17 mouse cellular contexts compared by ENCODE assay signal in the genomic region with DNA sequence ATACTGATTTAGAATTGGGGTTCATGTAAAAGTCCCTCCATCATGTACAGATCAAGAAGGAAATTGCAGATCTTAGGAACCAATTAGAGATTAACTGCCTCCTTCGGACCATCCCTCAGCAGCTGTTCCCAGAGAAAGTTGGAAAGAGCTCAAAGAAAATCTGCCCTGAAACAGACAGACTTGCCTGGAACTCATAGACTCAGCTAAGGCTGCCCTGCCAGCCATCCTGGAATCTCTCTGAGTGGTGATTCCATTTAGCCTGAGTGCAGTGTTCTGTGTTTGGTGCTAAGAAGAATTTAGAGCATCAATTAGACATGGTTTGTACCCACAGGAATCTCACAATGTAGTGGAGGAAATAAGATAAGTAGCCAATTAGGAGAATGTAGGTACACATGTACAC.
DNase-seq lines count a peak whose midpoint lies in the region; ATAC-seq and TF ChIP-seq lines count a peak whose summit lies in the region.
"Had no signal": no experiment of that assay in that cellular context is flagged by ENCODE, and none has a peak within 500 bp of the region (broad histone marks: within the 10 kb centered on the region; RNA-seq: fewer than 3 reads in every experiment).

No protein-coding gene starts in this region.

- H3K4me1 ChIP-seq in hindbrain, postnatal 0 days (ENCODE audit: insufficient read depth, low read length) = no peaks in the 10 kb centered on the region
- 0 out of 2 replicates have a peak, but pooled peaks cover 9% of the 10 kb centered on the region for H3K4me1 ChIP-seq in hindbrain, embryonic 10.5 days (replicated peaks)
- H3K4me1 ChIP-seq in lung, embryonic 14.5 days (ENCODE audit: insufficient read depth) = no peaks in the 10 kb centered on the region
- H3K4me1 ChIP-seq in embryonic facial prominence, embryonic 12.5 days = peaks cover 6% of the 10 kb centered on the region; the same call in 1 of the 2 replicates
- H3K4me1 ChIP-seq: heart, embryonic 12.5 days; lung, embryonic 15.5 days had no signal

- no peaks in the 10 kb centered on the region for H3K9me3 ChIP-seq in hindbrain, postnatal 0 days (ENCODE audit: low read length)
- H3K9me3 ChIP-seq in hindbrain, embryonic 10.5 days = no peaks in the 10 kb centered on the region
- H3K9me3 ChIP-seq in lung, embryonic 14.5 days (ENCODE audit: low read depth, low read length) = no peaks in the 10 kb centered on the region
- H3K9me3 ChIP-seq in embryonic facial prominence, embryonic 12.5 days = no peaks in the 10 kb centered on the region
- H3K9me3 ChIP-seq: heart, embryonic 12.5 days; lung, embryonic 15.5 days; neural tube, embryonic 13.5 days had no signal

- no peak overlapping the region for H3K27ac ChIP-seq in hindbrain, postnatal 0 days
- no peak overlapping the region for H3K27ac ChIP-seq in hindbrain, embryonic 10.5 days
- no peak overlapping the region for H3K27ac ChIP-seq in lung, embryonic 14.5 days (ENCODE audit: low read depth)
- H3K27ac ChIP-seq in embryonic facial prominence, embryonic 12.5 days = no peak overlapping the region
- H3K27ac ChIP-seq: kidney, postnatal 0 days; lung, embryonic 15.5 days; neural tube, embryonic 13.5 days had no signal

- no peak for ATAC-seq in hindbrain, postnatal 0 days
- ATAC-seq in lung, embryonic 14.5 days (ENCODE audit: insufficient read depth) = 0 out of 2 replicates have a peak, but pooled peaks have one; percentile 39
- ATAC-seq in embryonic facial prominence, embryonic 12.5 days (ENCODE audit: insufficient number of reproducible peaks, insufficient read depth, low FRiP score, low TSS enrichment) = 0 out of 2 replicates have a peak, but pooled peaks have one; percentile 68

- no peaks in the 10 kb centered on the region for H3K27me3 ChIP-seq in hindbrain, postnatal 0 days (ENCODE audit: insufficient read depth, low read length)
- H3K27me3 ChIP-seq in hindbrain, embryonic 10.5 days (ENCODE audit: insufficient read depth, poor library complexity, severe bottlenecking) = no peaks in the 10 kb centered on the region
- H3K27me3 ChIP-seq in lung, embryonic 14.5 days (ENCODE audit: insufficient read depth, low read length) = no peaks in the 10 kb centered on the region
- H3K27me3 ChIP-seq in embryonic facial prominence, embryonic 12.5 days = no peaks in the 10 kb centered on the region
- H3K27me3 ChIP-seq: heart, embryonic 12.5 days; lung, embryonic 15.5 days; neural tube, embryonic 13.5 days had no signal

- no peak for TF ChIP-seq CTCF in hindbrain, postnatal 0 days (IDR thresholded peaks at IDR 0.05; ENCODE audit: low read depth)
- no peak for TF ChIP-seq CTCF in lung, embryonic 14.5 days (IDR thresholded peaks at IDR 0.05; ENCODE audit: low read depth)
- TF ChIP-seq CTCF in brain, embryonic 14.5 days (IDR thresholded peaks at IDR 0.05; ENCODE audit: borderline replicate concordance, extremely low read depth, insufficient read depth, insufficient read length) = no peak

- no peak for TF ChIP-seq POLR2A in brain, embryonic 14.5 days (IDR thresholded peaks at IDR 0.05; ENCODE audit: borderline replicate concordance, extremely low read depth, insufficient read depth, insufficient read length, poor library complexity, severe bottlenecking)

- no peak overlapping the region for H3K4me2 ChIP-seq in hindbrain, postnatal 0 days (ENCODE audit: low read depth, low read length)
- no peak overlapping the region for H3K4me2 ChIP-seq in lung, embryonic 14.5 days
- H3K4me2 ChIP-seq in embryonic facial prominence, embryonic 12.5 days (replicated peaks) = no peak overlapping the region
- H3K4me2 ChIP-seq: heart, embryonic 12.5 days; liver, embryonic 11.5 days; lung, embryonic 15.5 days; neural tube, embryonic 13.5 days had no signal

- WGBS in hindbrain, postnatal 0 days = 29% methylated on average over 1 of the region's 1 CpGs
- 92% methylated on average over 1 of the region's 1 CpGs for WGBS in hindbrain, embryonic 10.5 days
- 34% methylated on average over 1 of the region's 1 CpGs for WGBS in lung, embryonic 14.5 days
- WGBS in embryonic facial prominence, embryonic 12.5 days = 36% methylated on average over 1 of the region's 1 CpGs

- peak; percentile 44 for DNase-seq in hindbrain, postnatal 0 days (ENCODE audit: low spot score)
- DNase-seq in hindbrain, embryonic 10.5 days (ENCODE audit: low spot score) = no peak
- peak; percentile 56 for DNase-seq in lung, embryonic 14.5 days
- DNase-seq in lung, postnatal 36 days = no peak
- peak; percentile 83 for DNase-seq in brain, embryonic 14.5 days (ENCODE audit: low read depth)
- DNase-seq in ovary, adult 18-20 months (ENCODE audit: low spot score) = no peak
- DNase-seq: adrenal gland, postnatal 36 days; cerebellum, adult 9-11 months; heart, postnatal 36 days; right cerebral cortex, postnatal 4 days; thymus, postnatal 25 days had no signal

- H3K36me3 ChIP-seq in hindbrain, postnatal 0 days (ENCODE audit: insufficient read depth, low read length) = no peaks in the 10 kb centered on the region
- no peaks in the 10 kb centered on the region for H3K36me3 ChIP-seq in hindbrain, embryonic 10.5 days
- no peaks in the 10 kb centered on the region for H3K36me3 ChIP-seq in lung, embryonic 14.5 days (ENCODE audit: insufficient read depth)
- no peaks in the 10 kb centered on the region for H3K36me3 ChIP-seq in embryonic facial prominence, embryonic 12.5 days
- H3K36me3 ChIP-seq: heart, embryonic 12.5 days; lung, embryonic 15.5 days; neural tube, embryonic 13.5 days had no signal

- H3K4me3 ChIP-seq in hindbrain, postnatal 0 days (ENCODE audit: low read length) = no peak overlapping the region
- H3K4me3 ChIP-seq in hindbrain, embryonic 10.5 days = no peak overlapping the region
- H3K4me3 ChIP-seq in lung, embryonic 14.5 days (ENCODE audit: low read depth, low read length) = no peak overlapping the region
- no peak overlapping the region for H3K4me3 ChIP-seq in embryonic facial prominence, embryonic 12.5 days
- H3K4me3 ChIP-seq: heart, embryonic 12.5 days; lung, embryonic 15.5 days; neural tube, embryonic 13.5 days had no signal

- H3K9ac ChIP-seq in hindbrain, postnatal 0 days (replicated peaks; ENCODE audit: low read length) = no peak overlapping the region
- H3K9ac ChIP-seq in lung, embryonic 14.5 days = no peak overlapping the region
- no peak overlapping the region for H3K9ac ChIP-seq in embryonic facial prominence, embryonic 12.5 days
- H3K9ac ChIP-seq: heart, embryonic 12.5 days; lung, embryonic 15.5 days; neural tube, embryonic 13.5 days had no signal

Comparison
In these comparisons a context has a peak if more than half of its experiments do, and no peak if none do; other contexts are left out.
1. DNase-seq: peak in hindbrain, postnatal 0 days (single experiment), lung, embryonic 14.5 days (single experiment) and brain, embryonic 14.5 days (single experiment); none in hindbrain, embryonic 10.5 days (single experiment), lung, postnatal 36 days (single experiment) and ovary, adult 18-20 months (single experiment).